Mouse (Mus musculus) right cerebral cortex, postnatal 4 days (tissue): Measurements from ENCODE around the gene Tmem117.

Experiments used
- DNase-seq: peaks from one replicate; pipeline ENCODE4 v3.0.0-alpha.2; 2022

Tmem117 gene

DNA sequence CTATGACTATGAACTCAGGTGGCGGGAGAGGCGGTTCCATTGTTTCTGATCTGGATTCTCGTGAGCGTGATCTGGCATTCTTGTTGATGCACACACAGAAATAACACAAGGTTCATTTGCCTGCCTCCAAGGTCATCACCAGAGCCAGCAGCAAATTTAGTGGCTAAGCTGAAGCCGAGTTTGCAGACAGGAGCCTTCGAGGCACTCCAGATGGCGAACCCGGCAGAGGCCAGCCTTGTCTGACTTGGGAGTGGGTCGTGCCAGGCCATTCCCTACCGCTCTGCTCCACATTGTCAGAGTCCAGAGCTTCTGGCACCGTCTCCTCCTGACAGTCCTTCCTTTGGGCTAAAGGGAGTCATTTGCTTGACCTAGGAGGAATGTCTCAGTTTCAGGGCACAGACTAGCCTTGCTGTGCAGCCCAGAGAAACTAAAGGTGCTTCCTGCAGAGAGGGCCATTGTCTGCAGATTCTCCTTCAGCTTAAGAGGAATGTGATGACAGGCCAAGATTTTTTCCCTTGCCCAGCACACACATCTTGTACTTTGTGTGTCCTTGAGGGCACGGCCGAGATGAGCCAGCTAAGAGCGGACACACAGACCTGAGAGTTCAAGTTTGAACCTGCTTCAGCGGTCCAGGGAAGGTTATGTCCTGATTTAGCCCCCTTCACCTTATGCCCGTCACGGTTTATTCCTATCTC is 20.2 kb downstream of the Tmem117 start:
- DNase-seq = no peak

- no peak for DNase-seq
Measured at GRCm38 (mm10) chr15:94649766-94650120, 20.7 kb downstream of the Tmem117 start.

GRCm38 (mm10) chr15:94651350-94651749 is 22.3 kb downstream of the Tmem117 start:
- DNase-seq = no peak

GRCm38 (mm10) chr15:94651969-94652842 is 23.2 kb downstream of the Tmem117 start:
- DNase-seq = no peak

- no peak for DNase-seq
Measured at GRCm38 (mm10) chr15:94652843-94653206, 23.8 kb downstream of the Tmem117 start.

DNA sequence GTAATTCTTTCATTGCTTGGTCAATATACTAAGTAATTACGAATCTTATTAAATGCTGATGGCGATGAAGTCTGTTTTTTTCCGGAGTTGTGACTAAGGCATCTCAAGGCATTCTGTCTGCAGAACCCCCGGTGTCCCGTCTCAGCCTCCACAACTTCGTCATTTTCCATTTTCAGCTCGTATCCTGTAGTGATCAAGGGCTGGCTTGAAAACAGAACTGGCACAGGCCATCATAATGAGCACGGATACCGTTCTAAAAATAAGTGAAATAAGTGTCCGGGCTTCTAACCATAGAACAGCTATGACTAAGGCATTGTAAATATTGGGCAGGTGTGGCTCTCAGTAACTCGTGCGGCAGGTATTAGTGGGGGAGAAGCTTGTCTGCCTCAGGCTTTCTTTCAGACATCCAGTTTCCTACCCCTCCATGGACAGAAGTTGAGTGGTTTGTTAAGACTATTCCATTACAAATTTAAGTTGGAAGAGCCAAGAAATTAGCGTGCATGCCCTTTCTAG is 26.8 kb downstream of the Tmem117 start:
- DNase-seq = no peak

- DNase-seq = no peak
Measured at GRCm38 (mm10) chr15:94657882-94658281, 28.9 kb downstream of the Tmem117 start.

DNA sequence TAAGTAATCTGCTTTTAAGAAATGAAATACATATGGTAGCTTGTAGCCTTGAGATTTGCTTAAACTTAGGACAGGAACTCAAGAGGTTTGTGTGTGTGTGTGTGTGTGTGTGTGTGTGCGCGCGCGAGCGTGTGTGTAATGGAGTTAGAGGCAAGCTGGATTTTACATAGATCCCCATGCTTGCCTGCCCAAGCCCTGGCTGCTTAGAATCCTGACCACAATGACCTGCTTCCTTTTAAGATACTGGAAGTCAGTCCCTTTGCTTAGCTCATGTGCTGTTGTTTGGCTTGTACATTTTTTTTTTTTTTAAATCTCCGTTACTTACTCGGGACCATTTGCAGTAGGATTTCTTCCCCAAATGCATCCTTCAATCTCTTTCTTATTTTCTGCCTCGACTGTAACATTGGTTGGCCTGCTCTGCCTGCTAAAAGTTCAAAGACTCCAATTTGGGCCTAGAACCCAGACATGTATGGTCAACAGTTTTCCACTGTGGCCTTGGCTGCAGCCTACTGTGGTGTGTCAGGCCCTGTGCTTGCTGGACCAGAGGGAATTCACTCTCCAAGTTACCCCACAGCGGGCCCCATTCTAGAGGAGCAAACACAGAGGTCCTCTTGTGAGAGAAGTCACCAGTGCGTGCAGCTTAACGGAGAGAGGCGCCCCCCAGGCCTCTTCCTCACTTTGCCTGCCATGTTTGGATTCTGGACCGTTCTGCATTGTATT is 29.5 kb downstream of the Tmem117 start:
- DNase-seq = no peak

GRCm38 (mm10) chr15:94659112-94659437 is 30.0 kb downstream of the Tmem117 start:
- DNase-seq = no peak

- DNase-seq = no peak
Measured at GRCm38 (mm10) chr15:94660913-94661312, 31.9 kb downstream of the Tmem117 start.

DNA sequence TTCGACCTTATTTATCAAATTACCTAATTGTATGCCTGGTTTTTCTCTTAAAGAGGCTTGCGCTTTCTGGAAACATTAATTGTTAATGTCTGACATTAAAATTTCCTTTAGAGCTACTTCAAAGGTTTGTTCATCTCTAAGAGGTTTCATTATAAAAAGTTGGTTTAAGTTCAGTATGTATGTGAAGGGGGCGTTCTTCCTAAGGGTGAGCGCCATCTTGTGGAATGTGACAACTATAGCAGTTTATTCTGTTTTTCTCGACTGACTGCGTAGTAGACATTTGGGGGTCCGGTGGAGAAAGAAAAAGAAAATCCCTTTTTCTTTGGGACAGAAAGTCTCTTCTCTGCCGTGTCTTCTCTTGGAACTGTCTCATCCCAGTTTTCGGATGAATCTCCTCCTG is 32.4 kb downstream of the Tmem117 start:
- DNase-seq = no peak

- no peak for DNase-seq
Measured at GRCm38 (mm10) chr15:94664612-94665011, 35.6 kb downstream of the Tmem117 start.

- no peak for DNase-seq
Measured at GRCm38 (mm10) chr15:94681135-94681534, 52.1 kb downstream of the Tmem117 start.

- DNase-seq = no peak
Measured at GRCm38 (mm10) chr15:94684269-94684668, 55.2 kb downstream of the Tmem117 start.

- no peak for DNase-seq
Measured at GRCm38 (mm10) chr15:94687176-94687575, 58.1 kb downstream of the Tmem117 start.

DNA sequence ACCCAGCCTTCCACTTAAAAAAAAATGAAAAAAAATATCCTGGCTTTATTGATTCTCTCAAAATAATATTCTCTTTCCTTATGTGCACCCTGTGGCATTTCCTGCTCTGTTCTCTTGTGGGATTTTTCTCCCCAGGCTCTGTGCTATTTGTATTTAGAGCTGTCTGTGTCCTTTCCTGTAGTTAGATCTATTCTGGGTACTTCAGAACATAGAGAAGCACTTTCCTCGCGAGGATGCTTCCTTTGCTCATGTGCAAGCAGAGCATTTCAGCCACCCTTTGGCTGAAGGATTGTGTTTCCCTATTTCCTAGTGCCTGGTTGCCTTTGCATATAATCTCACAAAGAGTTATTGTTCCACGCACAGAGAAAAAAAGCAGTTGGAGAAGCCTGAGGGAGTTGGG is 58.6 kb downstream of the Tmem117 start:
- no peak for DNase-seq

- DNase-seq = no peak
Measured at GRCm38 (mm10) chr15:94689195-94689883, 60.3 kb downstream of the Tmem117 start.

- DNase-seq = no peak
Measured at GRCm38 (mm10) chr15:94689884-94690231, 60.8 kb downstream of the Tmem117 start.

DNA sequence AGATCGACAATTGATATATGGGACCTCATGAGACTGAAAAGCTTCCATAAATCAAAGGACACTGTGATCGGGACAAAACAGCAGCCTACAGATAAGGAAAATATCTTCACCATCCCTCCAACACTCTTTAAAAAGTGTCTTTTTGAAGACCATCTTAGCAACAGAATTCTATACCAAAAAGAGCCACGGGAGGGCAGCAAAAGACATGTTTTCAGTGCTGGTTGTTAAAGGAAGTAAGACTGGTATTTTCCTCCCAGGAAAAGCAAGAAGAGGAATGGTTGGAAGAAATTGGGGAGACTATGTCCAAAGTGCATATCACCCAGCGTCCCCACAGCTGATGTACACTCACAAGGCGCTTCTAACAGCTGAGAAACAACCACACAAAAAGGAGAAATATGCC is 93.7 kb downstream of the Tmem117 start:
- DNase-seq = peak; percentile 83

GRCm38 (mm10) chr15:94732104-94732503 is 103.1 kb downstream of the Tmem117 start:
- DNase-seq = no peak

DNA sequence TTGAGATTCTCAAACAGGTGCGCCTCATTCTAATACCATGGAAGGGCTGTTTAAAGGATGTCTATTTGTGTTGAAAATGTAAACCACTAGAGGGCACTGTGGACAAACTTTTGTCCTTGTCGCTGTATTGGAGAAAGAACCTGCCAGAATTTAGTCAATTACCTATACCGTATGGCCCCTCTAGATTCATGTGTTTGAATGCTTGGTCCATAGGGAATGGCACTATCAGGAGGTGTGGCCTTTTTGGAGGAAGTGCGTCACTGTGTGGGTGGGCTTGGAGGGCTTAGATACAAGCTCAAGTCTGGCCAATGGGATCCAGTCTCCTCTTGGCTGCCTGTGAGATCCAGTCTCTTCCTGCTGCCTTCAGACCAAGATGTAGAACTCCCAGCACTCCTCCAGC is 140.2 kb downstream of the Tmem117 start:
- no peak for DNase-seq

- no peak for DNase-seq
Measured at GRCm38 (mm10) chr15:94770832-94771578, 142.0 kb downstream of the Tmem117 start.
